Mouse (Mus musculus) lung, postnatal 0 days (tissue): ENCODE measurements around the gene Mgll. TPM values are rescaled to one million over a fixed set of nuclear protein-coding genes. Genes with fewer than 3 reads are reported as not detected.

ENCODE experiments used
- ATAC-seq: fragments of 200-750 bp; cut with Nextera tagmentation; 2 replicates; pipeline ENCODE4 v1.8.0; 2017; ENCODE audit warnings: moderate library complexity
- DNase-seq: peaks from one replicate; pipeline ENCODE4 v3.0.0-alpha.2; 2016; ENCODE audit warnings: low spot score
- H3K27ac ChIP-seq: fragments of 300-500 bp; sonication (generic); 2 replicates; pipeline ENCODE4 v1.5.1; 2014; ENCODE audit warnings: antibody characterized with exemption, mild to moderate bottlenecking, low read length, mixed read lengths
- H3K27me3 ChIP-seq: fragments of 300-500 bp; sonication (generic); replicated peaks from 2 replicates; pipeline ENCODE4 v1.6.1; 2014; ENCODE audit warnings: low read length, mixed read lengths; ENCODE audit not compliant: insufficient read depth
- H3K36me3 ChIP-seq: fragments of 300-500 bp; sonication (generic); 2 replicates; pipeline ENCODE4 v1.6.1; 2014; ENCODE audit warnings: low read length, mixed read lengths; ENCODE audit not compliant: insufficient read depth
- H3K4me1 ChIP-seq: fragments of 300-500 bp; sonication (generic); 2 replicates; pipeline ENCODE4 v1.6.1; 2014; ENCODE audit warnings: antibody characterized with exemption, low read depth, low read length, mixed read lengths; ENCODE audit not compliant: insufficient read depth
- H3K4me2 ChIP-seq: fragments of 300-500 bp; sonication (generic); replicated peaks from 2 replicates; pipeline ENCODE4 v1.6.1; 2014; ENCODE audit warnings: low read depth, mild to moderate bottlenecking, low read length, moderate library complexity, mixed read lengths
- H3K4me3 ChIP-seq: fragments of 300-500 bp; sonication (generic); 2 replicates; pipeline ENCODE4 v1.5.1; 2014; ENCODE audit warnings: low read depth, low read length
- H3K9ac ChIP-seq: fragments of 300-500 bp; sonication (generic); replicated peaks from 2 replicates; pipeline ENCODE4 v1.6.1; 2014; ENCODE audit warnings: low read depth, mild to moderate bottlenecking
- H3K9me3 ChIP-seq: fragments of 300-500 bp; sonication (generic); 2 replicates; pipeline ENCODE4 v1.6.1; 2016; ENCODE audit warnings: low read length, mixed read lengths
- CTCF ChIP-seq: IDR thresholded peaks from 2 replicates; pipeline ENCODE4 v1.5.1; 2016; ENCODE audit warnings: antibody characterized with exemption, mild to moderate bottlenecking
- EP300 ChIP-seq: IDR thresholded peaks from 2 replicates; pipeline ENCODE4 v1.6.1; 2016; ENCODE audit warnings: antibody characterized with exemption, mild to moderate bottlenecking, control low read depth
- WGBS: fragments of 180-500 bp; shearing (Covaris S2); extraction: QIAGEN DNeasy Blood & Tissue Kit; methylation state at CpG from one replicate; pipeline ENCODE4 v1.1.7; 2014; 5-methylcytosine and 5-hydroxymethylcytosine counted together
- polyA plus RNA-seq: library from polyadenylated mRNA; unstranded; fragments of >200 nt; fragmentation: Nextera tagmentation; extraction: Ambion mirVana; gene quantifications from 2 replicates; pipeline ENCODE4 v1.2.1, GENCODE M21; 2015

The Mgll gene
- polyA plus RNA-seq, 1 experiment from 2014 or later: 123 TPM

- no peak overlapping the region for H3K4me2 ChIP-seq
- H3K27me3 ChIP-seq: no peaks in the 10 kb centered on the region
- WGBS: 74% methylated on average over 8 of the region's 8 CpGs
- H3K4me1 ChIP-seq: no peaks in the 10 kb centered on the region; the same call in 1 of the 2 replicates
- H3K9me3 ChIP-seq: no peaks in the 10 kb centered on the region
- no peak overlapping the region for H3K27ac ChIP-seq
- H3K9ac ChIP-seq: no peak overlapping the region
- no peak for ATAC-seq
- TF ChIP-seq EP300 (no peak), CTCF (no peak)
- DNase-seq: no peak
- H3K4me3 ChIP-seq: no peak overlapping the region
- H3K36me3 ChIP-seq: no peaks in the 10 kb centered on the region
Observed at GRCm38 (mm10) chr6:88778047-88778688, 54.0 kb downstream of the Mgll start.

- H3K4me1 ChIP-seq: peaks cover 6% of the 10 kb centered on the region
- no peak overlapping the region for H3K4me3 ChIP-seq
- no peaks in the 10 kb centered on the region for H3K9me3 ChIP-seq
- no peaks in the 10 kb centered on the region for H3K36me3 ChIP-seq
- no peak overlapping the region for H3K9ac ChIP-seq
- no peak for TF ChIP-seq CTCF
- no peak for TF ChIP-seq EP300
- no peak overlapping the region for H3K27ac ChIP-seq
- no peaks in the 10 kb centered on the region for H3K27me3 ChIP-seq
- DNase-seq (no peak), ATAC-seq (no peak)
- WGBS: 76% methylated on average over 5 of the region's 5 CpGs
- no peak overlapping the region for H3K4me2 ChIP-seq
Observed at GRCm38 (mm10) chr6:88779755-88780154, 55.5 kb downstream of the Mgll start.

- Histone ChIP-seq H3K27ac (no peak overlapping the region), H3K4me2 (no peak overlapping the region), H3K4me1 (peaks cover 10% of the 10 kb centered on the region), H3K9me3 (no peaks in the 10 kb centered on the region), H3K9ac (no peak overlapping the region), H3K27me3 (no peaks in the 10 kb centered on the region), H3K4me3 (no peak overlapping the region), H3K36me3 (no peaks in the 10 kb centered on the region)
- no peak for TF ChIP-seq CTCF
- TF ChIP-seq EP300: no peak
- DNase-seq (no peak), ATAC-seq (no peak)
- 83% methylated on average over 4 of the region's 4 CpGs for WGBS
Observed at GRCm38 (mm10) chr6:88781919-88782318, 57.7 kb downstream of the Mgll start.

GRCm38 (mm10) chr6:88782981-88783397 is 58.8 kb downstream of the Mgll start:
- H3K9ac ChIP-seq: no peak overlapping the region
- WGBS: 43% methylated on average over 4 of the region's 4 CpGs
- H3K4me3 ChIP-seq: no peak overlapping the region
- H3K9me3 ChIP-seq: no peaks in the 10 kb centered on the region
- H3K36me3 ChIP-seq: no peaks in the 10 kb centered on the region
- H3K27ac ChIP-seq: no peak overlapping the region
- no peaks in the 10 kb centered on the region for H3K27me3 ChIP-seq
- DNase-seq (peak; percentile 55), ATAC-seq (peak; percentile 31)
- H3K4me1 ChIP-seq: peaks cover 13% of the 10 kb centered on the region
- no peak overlapping the region for H3K4me2 ChIP-seq
- TF ChIP-seq CTCF: no peak

- no peaks in the 10 kb centered on the region for H3K36me3 ChIP-seq
- DNase-seq (peak; percentile 59), ATAC-seq (peak; percentile 62)
- peaks cover 18% of the 10 kb centered on the region for H3K4me1 ChIP-seq
- H3K27ac ChIP-seq: peak overlapping the region; percentile 67
- no peaks in the 10 kb centered on the region for H3K9me3 ChIP-seq
- H3K4me2 ChIP-seq: no peak overlapping the region
- H3K9ac ChIP-seq: no peak overlapping the region
- no peaks in the 10 kb centered on the region for H3K27me3 ChIP-seq
- 50% methylated on average over 7 of the region's 7 CpGs for WGBS
- TF ChIP-seq CTCF (peak; percentile 53), EP300 (no peak)
- no peak overlapping the region for H3K4me3 ChIP-seq
Observed at GRCm38 (mm10) chr6:88784691-88785173, 60.5 kb downstream of the Mgll start.

- Histone ChIP-seq H3K4me1 (peaks cover 19% of the 10 kb centered on the region), H3K9me3 (no peaks in the 10 kb centered on the region), H3K9ac (no peak overlapping the region), H3K4me3 (no peak overlapping the region), H3K27me3 (no peaks in the 10 kb centered on the region), H3K4me2 (no peak overlapping the region), H3K27ac (peak overlapping the region; percentile 67), H3K36me3 (no peaks in the 10 kb centered on the region)
- DNase-seq (peak; percentile 66), ATAC-seq (peak; percentile 59)
- TF ChIP-seq CTCF (no peak), EP300 (no peak)
- WGBS: 27% methylated on average over 5 of the region's 5 CpGs
Observed at GRCm38 (mm10) chr6:88785331-88785730, 61.1 kb downstream of the Mgll start.
